Mouse (Mus musculus) layer of hippocampus, adult 18-20 months (tissue): ENCODE data around the gene Kit. TPM values are rescaled to one million over a fixed set of nuclear protein-coding genes. Genes with fewer than 3 reads are reported as not detected.

Experiments used
- DNase-seq, 2 experiments: peaks; one replicate each; pipeline ENCODE4 v3.0.0; 2022; ENCODE audit warnings: low spot score in 2 of 2
- long read RNA-seq: library from polyadenylated mRNA; stranded (forward); transcript quantifications from one replicate; pipeline ENCODE4 v2.0.0, GENCODE M21; 2021
- total RNA-seq, 2 experiments: library from RNA; stranded (reverse); gene quantifications; 2 replicates each; pipeline ENCODE4 v1.2.3; 2021

Gene Kit
- 10 to 100 TPM; 73.3 to 78.2 TPM for total RNA-seq
- long read RNA-seq, full-length matches to known transcripts, result 52 of 78 reads
- long read RNA-seq, partial matches to known transcripts, result 22 of 78 reads
- long read RNA-seq, other reads (novel, unspliced or antisense), result 4 of 78 reads

GRCm38 (mm10) chr5:75574852-75575566 is at the start of gene Kit:
Gene Kit, plus strand, starts transcription at chr5:75574916.
- peak; percentile 67 to 70 for DNase-seq

GRCm38 (mm10) chr5:75536156-75536555 is 38.6 kb upstream of the Kit start:
- DNase-seq, result no peak

DNA sequence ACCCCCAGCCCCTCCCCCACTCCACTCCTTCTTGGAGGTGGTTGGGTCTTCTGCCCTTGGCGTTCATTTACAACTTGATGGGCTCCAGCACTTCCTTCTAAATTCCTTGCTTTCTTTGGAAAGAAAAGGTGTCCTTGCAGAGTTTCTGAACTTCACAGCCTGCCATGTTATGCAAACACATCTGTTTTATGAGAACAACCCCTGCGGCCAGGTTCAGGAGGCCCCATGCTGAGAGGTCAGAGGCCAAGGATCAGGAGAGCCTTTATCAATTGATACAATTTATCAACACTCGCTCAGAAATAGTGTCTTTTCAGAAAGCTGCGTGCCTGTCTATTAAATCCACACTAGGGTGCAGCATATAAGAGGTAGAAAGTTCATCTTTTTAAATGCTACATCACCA is 37.0 kb upstream of the Kit start:
- no peak for DNase-seq

GRCm38 (mm10) chr5:75538458-75538857 is 36.3 kb upstream of the Kit start:
- no peak for DNase-seq

DNA sequence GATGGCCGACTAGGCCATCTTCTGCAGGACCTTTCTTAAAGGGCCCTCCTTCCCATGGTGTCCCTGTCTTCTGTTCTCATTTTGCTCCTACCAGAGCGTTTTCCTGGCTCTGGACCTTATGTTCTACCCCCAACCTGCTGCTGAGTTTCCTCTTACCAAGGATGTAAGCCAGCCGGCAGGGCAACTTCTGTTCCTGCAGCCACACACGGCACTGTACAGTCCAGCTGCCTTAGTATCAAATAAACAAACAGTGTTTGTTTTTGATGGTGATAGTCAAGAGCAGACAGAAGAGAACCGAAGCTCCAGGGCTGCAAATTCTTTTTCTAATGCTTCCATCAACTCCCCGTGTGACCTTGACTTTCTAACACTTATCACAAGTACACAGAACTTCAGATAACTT is 35.6 kb upstream of the Kit start:
- no peak for DNase-seq

DNA sequence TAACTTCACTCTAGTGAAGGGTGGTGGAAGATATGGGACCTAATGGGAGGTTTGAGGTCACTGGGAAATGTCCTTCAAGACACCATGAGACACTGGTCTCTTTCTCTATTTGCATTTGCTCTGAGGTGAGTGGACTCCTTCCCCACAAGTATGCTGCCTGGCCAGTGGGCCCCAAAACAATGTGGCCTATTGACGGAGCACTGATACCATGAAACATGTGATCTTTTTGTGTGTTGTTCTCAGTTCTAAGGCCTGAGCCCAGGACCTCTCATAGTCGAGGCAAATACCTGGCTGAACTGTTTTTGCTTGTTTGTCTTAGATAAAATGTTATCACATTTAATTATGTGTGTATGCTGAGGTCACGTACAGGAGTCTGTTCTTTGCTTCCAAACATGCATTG is 31.0 kb upstream of the Kit start:
- DNase-seq, result no peak

DNA sequence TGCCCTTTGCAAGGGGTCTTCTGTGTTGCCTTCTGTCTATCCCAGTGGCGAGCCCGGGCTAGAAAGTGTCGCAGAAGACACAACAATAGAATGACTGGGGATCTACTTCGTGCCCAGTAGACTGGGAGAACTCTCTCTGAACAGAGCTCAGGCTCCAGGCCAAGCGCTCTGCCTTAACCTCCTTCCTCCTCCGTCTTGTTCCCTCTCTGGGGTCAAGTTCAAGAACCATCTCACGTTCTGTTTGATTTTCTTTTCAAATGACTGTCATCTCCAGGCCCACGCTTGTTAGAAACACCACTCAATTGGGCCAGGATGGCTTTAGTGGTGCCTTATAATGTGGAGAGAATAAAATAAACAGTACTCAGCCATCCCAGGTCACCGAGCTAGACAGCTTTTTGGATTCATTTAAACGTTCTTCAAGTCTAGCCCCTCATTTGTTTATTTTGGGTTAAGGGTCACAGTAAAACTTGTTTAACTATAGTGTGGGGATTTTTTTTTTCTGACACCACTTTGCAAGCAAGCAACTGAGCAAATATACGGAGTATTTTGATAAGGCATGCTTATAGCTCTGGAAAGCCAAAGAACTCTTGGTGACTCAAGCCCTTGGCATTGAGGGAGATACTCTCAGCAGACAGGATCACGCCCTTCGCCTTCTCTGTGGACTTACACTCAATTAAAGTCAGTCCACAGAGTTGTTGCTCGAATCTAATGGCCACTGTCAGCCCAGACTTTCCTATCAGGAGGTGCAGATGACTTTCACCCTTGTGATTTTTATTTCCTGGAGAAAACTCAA is 30.0 kb upstream of the Kit start:
- no peak for DNase-seq

DNA sequence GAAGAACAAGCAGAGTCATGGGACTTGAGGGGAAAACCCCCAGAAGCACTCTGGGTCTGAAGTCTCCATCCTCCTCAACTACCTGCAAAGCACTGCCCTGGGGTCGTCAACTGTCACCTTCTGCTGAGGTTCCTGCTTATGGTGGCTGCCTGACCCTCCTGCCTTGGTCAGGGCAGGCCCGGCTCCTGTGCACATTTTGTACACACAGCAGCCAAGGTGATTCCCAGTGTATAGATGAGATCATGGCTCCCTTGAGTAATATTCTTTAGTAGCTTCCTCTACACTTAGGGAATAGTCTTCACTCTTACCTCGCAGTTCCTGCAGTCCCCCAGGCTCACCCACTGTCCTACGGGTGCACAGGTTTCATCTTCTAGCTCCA is 29.5 kb upstream of the Kit start:
- DNase-seq, result no peak

DNA sequence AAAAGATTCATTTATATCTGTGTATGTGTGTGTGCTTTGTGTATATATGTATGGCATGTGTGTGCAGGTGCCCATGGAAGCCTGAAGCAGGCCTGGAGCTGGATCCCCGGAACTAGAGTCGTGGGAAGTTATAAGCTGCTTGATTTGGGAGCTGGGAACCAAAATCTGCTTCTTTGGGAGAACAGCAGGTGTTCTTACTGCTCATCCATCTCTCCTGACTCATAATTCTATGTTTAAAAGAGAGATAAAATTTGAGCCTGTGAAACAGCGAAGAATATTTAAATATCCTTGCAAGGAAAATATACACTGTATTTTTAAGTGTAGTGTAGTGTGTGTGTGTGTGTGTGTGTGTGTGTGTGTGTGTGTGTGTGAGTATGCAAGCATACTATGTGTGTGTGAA is 21.7 kb upstream of the Kit start:
- peak in 1 of 2 experiments; percentile 11 for DNase-seq

- DNase-seq, result no peak
Measured at GRCm38 (mm10) chr5:75557636-75558035, 17.1 kb upstream of the Kit start.

GRCm38 (mm10) chr5:75559291-75559690 is 15.4 kb upstream of the Kit start:
- DNase-seq, result no peak

DNA sequence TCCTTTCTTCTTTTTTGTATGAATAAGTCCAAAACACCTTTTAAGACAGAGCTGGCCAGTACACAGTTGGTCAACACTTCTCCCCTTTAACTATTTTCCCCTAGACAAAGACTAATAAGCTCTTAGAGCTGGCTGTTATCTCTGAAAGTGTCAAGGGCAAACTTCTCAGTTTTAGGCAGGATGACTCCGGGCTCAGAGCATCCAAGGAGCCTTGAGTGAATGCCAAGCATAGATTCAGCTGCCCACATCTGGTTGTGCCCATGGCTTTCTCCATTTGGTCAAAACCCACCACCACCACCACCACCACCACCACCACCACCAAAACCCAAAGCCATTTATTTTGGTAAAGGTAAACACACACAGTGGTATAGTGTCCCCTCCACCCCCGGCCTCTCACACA is 13.5 kb upstream of the Kit start:
- DNase-seq, result no peak

DNA sequence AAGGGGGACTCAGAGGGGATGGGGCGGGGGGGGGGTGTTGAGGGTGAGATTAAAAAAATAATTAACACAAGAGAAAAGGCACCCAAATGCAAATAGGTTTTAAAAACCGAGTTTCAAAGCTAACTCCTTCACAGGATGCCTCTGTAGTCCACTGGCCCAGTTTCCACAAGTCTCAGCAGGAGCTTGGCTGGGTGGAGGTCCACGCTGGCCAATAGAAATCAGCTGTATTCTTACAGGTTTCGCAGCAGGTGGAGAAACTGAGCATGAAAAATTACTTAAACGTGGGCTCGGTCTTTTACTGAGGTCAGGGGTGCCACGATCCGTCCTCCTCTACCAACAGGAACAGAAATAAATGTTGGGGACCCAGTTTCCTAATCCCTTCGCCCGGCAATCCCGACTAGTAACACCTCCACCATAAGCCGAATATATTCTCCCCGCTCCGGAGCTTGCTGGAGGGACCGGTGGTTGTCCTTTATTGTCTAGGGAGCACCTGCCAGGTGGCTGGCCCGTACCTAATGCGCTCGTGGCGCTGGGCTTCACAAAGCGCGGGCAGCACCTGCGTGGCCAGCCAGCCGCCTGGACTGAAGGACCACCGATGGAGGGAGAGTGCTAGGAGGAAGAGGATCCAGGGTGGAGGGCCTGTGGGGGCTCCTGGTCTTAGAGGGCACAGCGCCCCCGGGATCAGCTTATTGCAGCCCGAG is 415 bp upstream of the Kit start:
- no peak for DNase-seq

DNA sequence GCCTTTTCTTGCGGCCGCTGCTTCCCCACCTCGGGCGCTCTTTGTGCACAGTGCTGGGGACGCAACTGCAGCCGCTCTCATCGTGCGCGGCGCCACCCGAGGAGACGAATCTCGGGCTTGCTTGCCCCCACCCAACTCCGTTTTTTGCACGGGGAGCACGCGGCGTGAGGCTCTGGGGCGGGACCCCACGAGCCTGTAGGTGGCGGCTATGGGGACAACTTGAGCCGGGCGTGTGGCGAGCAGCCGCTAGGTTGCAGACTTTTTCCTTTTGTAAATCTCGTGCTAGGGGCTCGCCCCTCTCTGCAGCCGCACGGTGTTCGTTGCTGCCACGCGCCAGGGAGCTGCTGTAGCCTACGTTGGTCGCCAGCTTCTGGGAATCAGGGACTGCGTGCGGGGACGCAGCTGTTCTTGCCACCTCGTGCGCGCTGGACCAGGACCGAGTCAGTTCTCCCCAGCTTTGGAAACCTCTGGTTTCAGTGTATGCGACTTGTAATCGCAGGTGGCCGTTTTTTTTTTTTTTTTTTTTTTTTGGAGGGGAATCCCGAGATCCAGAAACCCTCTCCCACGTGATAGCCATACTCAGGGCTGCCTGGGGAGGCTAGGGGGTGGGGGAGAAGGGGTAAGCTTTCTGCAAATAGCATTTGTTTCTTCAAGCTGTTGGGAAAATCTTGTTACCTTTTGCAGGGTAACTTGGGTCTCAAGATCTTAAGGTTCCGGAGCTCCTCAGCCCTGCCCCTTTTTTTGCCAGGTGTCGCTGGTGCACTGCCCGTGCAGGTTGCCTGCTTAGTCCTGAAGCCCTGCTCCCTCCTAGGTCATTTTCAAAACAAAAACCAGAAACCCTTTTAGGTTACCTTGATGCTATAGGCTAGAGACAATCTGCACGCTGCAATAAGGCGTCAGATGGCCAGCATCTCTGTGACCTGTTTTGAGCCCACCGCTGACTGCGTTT is 1.1 kb downstream of the Kit start:
- DNase-seq, result peak; percentile 38 to 49

DNA sequence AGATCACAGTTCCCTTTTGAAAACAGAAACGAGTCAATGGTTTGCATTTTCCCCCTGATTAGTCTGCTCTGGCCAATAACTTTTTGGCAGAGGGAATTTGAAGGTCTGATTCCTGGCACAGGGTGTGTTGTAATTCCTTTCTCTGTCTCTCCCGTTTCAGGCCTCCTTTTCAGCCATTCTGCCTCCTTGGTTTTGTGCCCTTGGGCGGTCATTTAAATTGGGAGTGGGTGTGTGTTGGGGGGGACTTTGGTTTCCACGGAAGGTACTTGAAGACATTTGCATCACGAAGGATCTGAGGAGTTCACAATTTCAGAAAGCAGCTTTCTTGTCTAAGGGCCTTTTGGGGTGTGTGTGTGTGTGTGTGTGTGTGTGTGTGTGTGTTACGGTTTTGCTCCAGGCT is 2.0 kb downstream of the Kit start:
- DNase-seq, result no peak

DNA sequence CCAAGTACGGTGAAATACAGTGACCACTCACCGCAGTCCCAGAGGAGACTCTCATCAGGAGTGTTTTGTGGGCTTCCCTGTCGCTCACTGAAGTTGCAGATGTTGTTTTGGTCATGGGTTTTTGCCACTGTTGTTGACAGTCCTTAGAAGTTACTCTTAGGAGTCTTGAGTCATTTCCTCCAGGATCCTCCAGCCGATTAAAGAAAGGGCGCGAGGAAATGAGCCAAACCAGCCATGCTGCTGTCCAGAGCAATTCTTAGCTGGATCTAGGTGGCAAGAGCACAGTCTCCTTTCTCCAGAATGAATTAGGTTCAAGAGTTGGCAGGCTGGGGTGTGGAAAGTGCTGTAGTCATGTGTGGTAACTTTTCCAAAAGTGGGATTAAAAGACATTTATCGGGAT is 3.4 kb downstream of the Kit start:
- DNase-seq, result no peak

DNA sequence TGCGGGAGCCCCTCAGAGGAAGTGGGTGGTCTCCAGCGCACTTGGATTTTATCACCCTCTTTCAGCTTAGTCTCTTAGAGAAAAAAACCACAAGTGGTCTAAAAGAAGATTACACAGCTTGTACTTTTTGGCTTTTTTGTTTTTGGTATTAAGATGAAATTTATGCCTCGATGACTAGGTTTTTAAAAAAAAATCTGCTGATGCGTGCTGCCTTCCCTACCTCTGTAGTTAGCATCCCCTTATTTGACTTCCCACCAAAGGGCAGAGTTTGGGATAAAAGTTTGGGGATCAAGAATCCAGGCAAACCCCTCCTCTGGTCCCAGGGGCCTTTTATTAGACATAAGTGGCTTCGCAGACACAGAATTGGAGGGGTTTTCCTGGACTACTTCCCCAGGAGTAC is 4.5 kb downstream of the Kit start:
- no peak for DNase-seq

DNA sequence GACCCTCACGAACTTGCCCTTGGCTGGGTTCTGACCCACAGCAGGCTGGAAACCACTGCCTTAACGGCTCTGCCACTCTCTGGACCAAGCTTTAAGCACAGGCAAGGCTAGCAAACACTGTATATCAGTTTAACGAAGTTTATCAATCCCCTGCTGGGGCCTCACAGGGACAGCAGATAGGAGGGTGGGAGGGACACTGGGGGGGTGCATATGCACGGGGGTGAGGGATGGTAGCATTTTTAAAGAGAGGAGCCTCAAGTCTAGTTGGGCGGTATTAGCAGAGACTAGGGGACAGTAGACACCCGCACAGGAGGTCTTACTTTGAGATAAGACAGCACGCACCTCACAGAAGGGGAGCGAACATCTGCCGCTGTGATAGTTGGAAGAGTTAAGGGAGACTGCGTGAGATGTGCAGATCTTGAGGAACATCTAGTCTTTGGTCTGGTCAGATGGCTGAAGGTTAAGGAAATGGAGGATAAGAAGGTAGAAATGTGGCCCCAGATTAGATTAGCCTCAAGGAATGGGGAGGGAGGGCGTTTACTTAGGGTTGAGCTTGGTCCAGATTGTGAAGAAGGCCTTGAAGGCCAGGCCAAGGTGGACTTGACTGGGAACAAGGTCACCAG is 5.0 kb downstream of the Kit start:
- DNase-seq, result no peak

GRCm38 (mm10) chr5:75581926-75582325 is 7.2 kb downstream of the Kit start:
- DNase-seq, result no peak

DNA sequence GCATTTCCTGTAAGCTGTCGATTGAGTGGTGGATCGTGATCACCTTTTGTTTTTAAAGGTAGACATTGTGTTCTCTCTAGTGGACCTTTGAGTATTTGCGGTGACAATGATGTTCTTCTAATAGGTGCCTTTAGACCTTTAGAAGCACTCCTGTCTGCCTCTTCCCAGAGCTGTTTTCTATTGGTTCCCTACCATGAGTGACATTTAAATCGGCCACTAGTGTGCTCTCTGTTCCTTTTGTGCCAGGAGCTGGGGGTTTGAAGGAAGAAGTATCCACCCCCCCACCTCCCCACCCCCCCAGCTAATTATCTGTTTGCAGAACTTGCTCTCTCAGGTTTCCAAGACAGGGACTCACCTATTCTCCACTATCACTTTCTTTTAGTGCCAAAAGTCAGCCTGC is 13.1 kb downstream of the Kit start:
- DNase-seq, result no peak
